Mouse (Mus musculus): ENCODE results near the gene Gm20721.
"Not testable (repeated sequence)": the region's sequence is repeated elsewhere in the genome, so short reads cannot be mapped to it uniquely, and the experiment has no call there.

DNA sequence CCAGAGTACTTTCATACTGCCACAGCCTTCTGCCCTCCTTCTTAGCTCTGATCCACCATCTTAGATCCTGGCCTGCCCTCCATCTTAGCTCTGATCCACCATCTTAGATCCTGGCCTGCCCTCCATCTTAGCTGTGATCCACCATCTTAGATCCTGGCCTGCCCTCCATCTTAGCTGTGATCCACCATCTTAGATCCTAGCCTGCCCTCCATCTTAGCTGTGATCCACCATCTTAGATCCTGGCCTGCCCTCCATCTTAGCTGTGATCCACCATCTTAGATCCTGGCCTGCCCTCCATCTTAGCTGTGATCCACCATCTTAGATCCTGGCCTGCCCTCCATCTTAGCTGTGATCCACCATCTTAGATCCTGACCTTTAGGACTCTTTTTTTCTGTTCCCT is 31.1 kb downstream of the Gm20721 start:
- TF ChIP-seq CTCF (IDR thresholded peaks at IDR 0.05); POLR2A (IDR thresholded peaks at IDR 0.05; ENCODE audit: insufficient read depth, low read depth, low read length); EP300 (IDR thresholded peaks at IDR 0.05; ENCODE audit: insufficient read depth, low read depth, low read length): not testable (repeated sequence)

All from heart, adult 2 months (tissue).